Mouse (Mus musculus) heart, embryonic 16.5 days (tissue): ENCODE data around the gene Cenpm. TPM values are rescaled to one million over a fixed set of nuclear protein-coding genes. Genes with fewer than 3 reads are reported as not detected.
"Not testable (repeated sequence)": the region's sequence is repeated elsewhere in the genome, so short reads cannot be mapped to it uniquely, and the experiment has no call there.

Experiments used
- ATAC-seq: fragments of 200-750 bp; cut with Nextera tagmentation; replicated peaks from 2 replicates; pipeline ENCODE4 v1.8.0; 2017; ENCODE audit warnings: moderate number of reproducible peaks; ENCODE audit not compliant: insufficient read depth, low FRiP score; ENCODE audit errors: extremely low read depth
- H3K27ac ChIP-seq: fragments of 300-500 bp; sonication (generic); 2 replicates; pipeline ENCODE4 v1.5.1; 2014; ENCODE audit warnings: mild to moderate bottlenecking, low read length, control low read depth, moderate library complexity
- H3K27me3 ChIP-seq: fragments of 300-500 bp; sonication (generic); 2 replicates; pipeline ENCODE4 v1.6.1; 2014; ENCODE audit warnings: low read length, mixed read lengths; ENCODE audit not compliant: control insufficient read depth, insufficient read depth
- H3K36me3 ChIP-seq: fragments of 300-500 bp; sonication (generic); 2 replicates; pipeline ENCODE4 v1.6.1; 2014; ENCODE audit not compliant: control insufficient read depth, insufficient read depth
- H3K4me1 ChIP-seq: fragments of 300-500 bp; sonication (generic); 2 replicates; pipeline ENCODE4 v1.6.1; 2014; ENCODE audit warnings: low read length, mixed read lengths; ENCODE audit not compliant: control insufficient read depth, insufficient read depth
- H3K4me2 ChIP-seq: fragments of 300-500 bp; sonication (generic); 2 replicates; pipeline ENCODE4 v1.6.1; 2014; ENCODE audit warnings: low read depth, mild to moderate bottlenecking, control low read depth, low read length
- H3K4me3 ChIP-seq: fragments of 300-500 bp; sonication (generic); 2 replicates; pipeline ENCODE4 v1.5.1; 2014; ENCODE audit warnings: mild to moderate bottlenecking, control low read depth, low read length
- H3K9ac ChIP-seq: fragments of 300-500 bp; sonication (generic); 2 replicates; pipeline ENCODE4 v1.6.1; 2014; ENCODE audit warnings: low read length, control low read depth
- H3K9me3 ChIP-seq: fragments of 300-500 bp; sonication (generic); replicated peaks from 2 replicates; pipeline ENCODE4 v1.6.1; 2016; ENCODE audit warnings: low read length; ENCODE audit not compliant: control insufficient read depth
- WGBS: fragments of 180-500 bp; shearing (Covaris S2); extraction: QIAGEN DNeasy Blood & Tissue Kit; methylation state at CpG from one replicate; pipeline ENCODE4 v1.1.7; 2014; 5-methylcytosine and 5-hydroxymethylcytosine counted together
- polyA plus RNA-seq: library from polyadenylated mRNA; unstranded; fragments of >200 nt; fragmentation: Nextera tagmentation; extraction: Ambion mirVana; gene quantifications from 2 replicates; pipeline ENCODE4 v1.2.1, GENCODE M21; 2015

The Cenpm gene
- polyA plus RNA-seq, 1 experiment from 2014 or later, result 50.8 TPM

DNA sequence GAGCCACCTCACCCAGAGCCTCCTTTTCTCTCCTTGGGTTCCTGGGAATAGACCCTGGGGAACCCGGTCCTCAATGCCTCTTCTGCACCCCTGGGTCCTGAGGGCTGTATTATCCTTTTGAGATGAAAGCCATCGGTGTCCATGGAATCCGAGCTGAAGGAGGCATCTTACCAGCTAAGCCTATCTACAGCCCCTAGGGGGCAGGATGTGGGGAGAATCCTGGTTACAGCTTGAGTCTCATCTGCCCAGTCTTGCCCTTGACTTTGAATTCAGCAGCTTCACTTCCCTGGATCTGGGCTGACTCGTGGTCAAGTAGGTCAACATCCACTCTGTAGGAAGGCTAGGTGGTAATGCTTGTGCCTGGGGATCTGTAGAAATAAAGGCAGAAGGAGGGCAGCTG is 10.7 kb upstream of the Cenpm start:
- 60% methylated on average over 4 of the region's 4 CpGs for WGBS
- H3K27me3 ChIP-seq, result no peaks in the 10 kb centered on the region
- H3K9me3 ChIP-seq, result peaks cover 4% of the 10 kb centered on the region
- H3K4me3 ChIP-seq, result no peak overlapping the region
- no peak overlapping the region for H3K27ac ChIP-seq
- H3K9ac ChIP-seq, result no peak overlapping the region
- no peak overlapping the region for H3K4me2 ChIP-seq
- H3K4me1 ChIP-seq, result no peaks in the 10 kb centered on the region
- ATAC-seq, result no peak
- H3K36me3 ChIP-seq, result no peaks in the 10 kb centered on the region

DNA sequence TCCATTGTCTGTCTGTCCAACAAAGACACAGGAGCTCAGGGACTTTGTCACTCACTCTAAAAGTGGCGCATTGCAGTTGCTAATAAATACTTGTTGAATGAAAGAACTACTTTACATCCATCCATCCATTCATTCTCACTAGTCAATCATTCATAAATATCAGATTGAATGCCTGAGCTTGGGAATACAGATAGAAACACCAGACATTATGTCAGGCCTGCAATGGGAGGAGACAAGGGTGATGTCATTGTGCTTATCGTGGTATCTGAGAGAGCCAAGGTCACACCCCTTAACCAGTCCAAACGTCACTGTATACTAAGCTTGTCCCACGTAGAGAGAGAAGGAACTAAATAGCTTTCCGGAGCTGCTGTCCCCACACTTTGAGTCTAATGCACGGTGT is 7.5 kb upstream of the Cenpm start, which contains the start of gene 1500009C09Rik:
1500009C09Rik (plus strand) TSS at position 301 of the 400 bp plus-strand sequence.
- H3K4me2 ChIP-seq, result no peak within 1 kb of the TSS
- H3K36me3 ChIP-seq, result no peaks in the 10 kb centered on the region
- no peaks in the 10 kb centered on the region for H3K27me3 ChIP-seq
- H3K9ac ChIP-seq, result no peak within 1 kb of the TSS
- 76% methylated on average over 6 of the region's 6 CpGs for WGBS
- no peak within 1 kb of the TSS for H3K27ac ChIP-seq
- no peaks in the 10 kb centered on the region for H3K4me1 ChIP-seq
- peaks cover 4% of the 10 kb centered on the region for H3K9me3 ChIP-seq
- no peak for ATAC-seq
- H3K4me3 ChIP-seq, result no peak within 1 kb of the TSS

DNA sequence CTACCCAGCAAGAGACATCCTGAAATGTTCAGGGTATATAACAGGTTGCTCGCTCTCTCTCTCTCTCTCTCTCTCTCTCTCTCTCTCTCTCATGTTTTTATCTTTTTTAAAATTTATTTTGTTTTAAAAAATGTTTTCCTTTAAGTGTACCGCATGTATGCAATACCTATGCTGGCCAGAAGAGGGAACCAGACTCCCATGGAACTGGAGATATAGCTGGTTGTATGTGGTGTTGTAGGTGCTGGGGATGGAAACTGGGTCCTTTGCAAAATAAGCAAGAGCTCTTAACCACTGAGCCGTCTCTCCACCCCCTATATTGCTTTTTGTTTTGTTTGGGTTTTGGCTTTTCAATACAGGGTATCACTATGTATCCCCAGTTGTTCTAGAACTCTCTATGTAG is 7.0 kb upstream of the Cenpm start:
- H3K9ac ChIP-seq, result no peak overlapping the region
- H3K27ac ChIP-seq, result no peak overlapping the region
- ATAC-seq, result no peak
- no peak overlapping the region for H3K4me2 ChIP-seq
- no peak overlapping the region for H3K4me3 ChIP-seq
- H3K27me3 ChIP-seq, result no peaks in the 10 kb centered on the region
- no peaks in the 10 kb centered on the region for H3K36me3 ChIP-seq
- 92% methylated on average over 3 of the region's 3 CpGs for WGBS
- H3K9me3 ChIP-seq, result peaks cover 4% of the 10 kb centered on the region
- no peaks in the 10 kb centered on the region for H3K4me1 ChIP-seq

DNA sequence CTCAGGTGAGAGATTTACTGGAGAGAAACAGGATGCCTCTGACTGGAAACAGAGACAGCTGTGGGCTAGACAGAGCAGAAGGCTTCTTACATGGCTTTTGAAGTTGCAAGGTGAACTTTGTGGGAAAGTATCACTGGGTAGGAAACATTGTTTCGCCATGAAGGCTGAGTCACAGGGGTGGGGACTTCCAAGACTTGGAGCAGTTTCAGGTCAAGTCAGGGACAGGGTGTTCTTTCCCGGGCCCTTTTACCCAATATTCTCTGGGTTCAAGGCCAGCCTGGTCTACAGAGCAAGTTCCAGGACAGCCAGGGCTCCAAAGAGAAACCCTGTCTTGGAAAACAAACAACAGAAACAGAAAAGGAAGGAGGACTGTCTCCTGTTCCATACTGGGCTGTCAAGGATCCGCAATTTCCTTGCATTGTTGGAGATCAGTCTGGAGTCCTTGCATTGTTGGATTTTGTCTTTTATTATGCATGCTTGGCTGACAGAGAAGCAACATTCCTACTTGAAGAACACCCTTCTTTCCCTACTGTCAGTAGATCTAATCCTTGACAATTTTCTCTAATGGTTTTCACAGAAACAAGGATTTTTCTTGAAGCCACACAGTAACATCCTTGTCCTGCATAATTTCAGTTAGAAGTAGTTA is 2.7 kb upstream of the Cenpm start:
- Histone ChIP-seq H3K4me3 (no peak overlapping the region), H3K36me3 (no peaks in the 10 kb centered on the region), H3K27me3 (no peaks in the 10 kb centered on the region), H3K9me3 (peaks cover 4% of the 10 kb centered on the region), H3K4me1 (peaks cover 7% of the 10 kb centered on the region), H3K9ac (no peak overlapping the region), H3K4me2 (no peak overlapping the region), H3K27ac (no peak overlapping the region)
- WGBS, result 67% methylated on average over 3 of the region's 3 CpGs
- no peak for ATAC-seq

DNA sequence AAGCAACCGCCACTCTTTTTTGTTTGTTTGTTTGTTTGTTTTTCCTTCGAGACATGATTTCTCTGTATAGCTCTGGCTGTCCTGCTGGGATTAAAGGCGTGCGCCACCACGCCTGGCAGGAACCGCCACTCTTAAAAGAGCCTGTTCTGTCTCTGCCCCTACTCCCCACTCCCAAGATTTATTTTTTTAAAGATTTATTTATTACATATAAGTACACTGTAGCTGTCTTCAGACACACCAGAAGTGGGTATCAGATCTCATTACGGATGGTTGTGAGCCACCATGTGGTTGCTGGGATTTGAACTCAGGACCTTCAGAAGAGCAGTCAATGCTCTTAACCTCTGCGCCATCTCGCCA is 235 bp upstream of the Cenpm start:
- not testable (repeated sequence) for ATAC-seq, H3K27me3 ChIP-seq, H3K4me1 ChIP-seq, H3K9me3 ChIP-seq, H3K36me3 ChIP-seq
- Histone ChIP-seq H3K4me2 (peak overlapping the region; percentile 97), H3K9ac (peak overlapping the region; percentile 82), H3K4me3 (peak overlapping the region; percentile 94), H3K27ac (peak overlapping the region; percentile 82; the same call in 1 of the 2 replicates)
- 22% methylated on average over 9 of the region's 9 CpGs for WGBS

DNA sequence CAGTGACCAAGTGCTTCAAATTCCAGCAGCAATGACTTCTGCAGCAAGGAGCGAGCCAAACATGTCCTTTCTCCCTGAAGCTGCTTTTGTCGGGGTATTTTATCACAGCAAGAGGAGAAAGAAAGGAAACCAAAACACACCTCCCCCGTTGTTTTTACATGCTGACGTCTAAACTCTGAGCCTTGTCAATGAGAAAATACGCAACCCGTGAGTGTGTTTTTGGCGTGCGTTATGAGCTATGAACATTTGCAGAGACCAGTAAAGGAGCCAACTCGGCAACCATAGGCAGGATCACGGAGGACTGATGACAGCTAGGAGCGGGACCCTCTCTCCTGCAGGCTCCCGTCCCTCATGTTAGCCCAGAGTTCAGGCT is 820 bp downstream of the Cenpm start:
- no peaks in the 10 kb centered on the region for H3K36me3 ChIP-seq
- H3K27me3 ChIP-seq, result no peaks in the 10 kb centered on the region
- no peaks in the 10 kb centered on the region for H3K9me3 ChIP-seq
- H3K4me1 ChIP-seq, result peaks cover 7% of the 10 kb centered on the region
- H3K27ac ChIP-seq, result peak overlapping the region; percentile 56
- 3% methylated on average over 12 of the region's 12 CpGs for WGBS
- H3K4me3 ChIP-seq, result peak overlapping the region; percentile 94
- no peak for ATAC-seq
- H3K4me2 ChIP-seq, result peak overlapping the region; percentile 97
- H3K9ac ChIP-seq, result peak overlapping the region; percentile 82

DNA sequence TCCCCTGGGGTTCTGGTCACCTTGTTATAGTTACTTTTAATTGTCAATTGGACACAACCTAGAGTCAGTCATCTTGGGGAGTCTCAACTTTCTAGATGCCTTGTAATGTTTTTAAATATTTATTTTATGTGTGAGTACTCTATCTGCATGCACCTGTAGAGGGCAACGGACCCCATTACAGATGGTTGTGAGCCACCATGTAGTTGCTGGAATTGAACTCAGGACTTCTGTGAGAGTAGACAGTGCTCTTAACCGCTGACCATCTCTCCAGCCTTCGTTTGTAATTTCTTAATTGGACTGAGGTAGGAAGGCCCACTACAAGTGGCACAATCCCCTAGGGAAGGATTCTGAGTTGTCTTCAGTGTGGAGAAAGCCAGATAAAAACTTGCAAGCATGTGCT is 1.2 kb downstream of the Cenpm start:
- Histone ChIP-seq H3K4me3 (peak overlapping the region; percentile 94), H3K4me2 (peak overlapping the region; percentile 97), H3K9me3 (no peaks in the 10 kb centered on the region), H3K9ac (peak overlapping the region; percentile 82), H3K4me1 (peaks cover 7% of the 10 kb centered on the region), H3K36me3 (peaks cover 2% of the 10 kb centered on the region; the same call in 1 of the 2 replicates), H3K27me3 (no peaks in the 10 kb centered on the region), H3K27ac (no peak overlapping the region)
- no peak for ATAC-seq
- 75% methylated on average over 3 of the region's 3 CpGs for WGBS

DNA sequence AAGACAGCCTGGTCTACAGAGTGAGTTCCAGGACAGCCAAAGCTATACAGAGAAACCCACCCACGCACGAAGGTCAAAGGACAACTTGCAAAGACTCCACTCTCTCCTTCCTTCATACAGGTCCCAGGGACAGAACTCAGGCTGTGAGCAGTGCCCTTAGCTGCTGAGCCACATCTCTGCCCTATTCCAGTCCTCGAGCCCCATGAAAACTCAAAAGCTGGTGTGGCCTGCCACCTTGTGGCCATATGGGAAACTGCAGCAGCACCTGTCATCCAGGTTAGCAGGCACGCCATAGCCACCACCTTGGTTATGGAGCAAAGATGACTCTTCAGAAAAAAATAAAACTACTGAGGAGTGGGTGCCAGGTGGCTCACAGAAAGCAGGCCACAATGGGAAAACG is 8.0 kb downstream of the Cenpm start:
- Histone ChIP-seq H3K9me3 (no peaks in the 10 kb centered on the region), H3K4me1 (no peaks in the 10 kb centered on the region), H3K4me3 (no peak overlapping the region), H3K4me2 (no peak overlapping the region), H3K27me3 (no peaks in the 10 kb centered on the region), H3K27ac (no peak overlapping the region), H3K36me3 (peaks cover 10% of the 10 kb centered on the region), H3K9ac (no peak overlapping the region)
- WGBS, result 18% methylated on average over 5 of the region's 5 CpGs
- ATAC-seq, result no peak

DNA sequence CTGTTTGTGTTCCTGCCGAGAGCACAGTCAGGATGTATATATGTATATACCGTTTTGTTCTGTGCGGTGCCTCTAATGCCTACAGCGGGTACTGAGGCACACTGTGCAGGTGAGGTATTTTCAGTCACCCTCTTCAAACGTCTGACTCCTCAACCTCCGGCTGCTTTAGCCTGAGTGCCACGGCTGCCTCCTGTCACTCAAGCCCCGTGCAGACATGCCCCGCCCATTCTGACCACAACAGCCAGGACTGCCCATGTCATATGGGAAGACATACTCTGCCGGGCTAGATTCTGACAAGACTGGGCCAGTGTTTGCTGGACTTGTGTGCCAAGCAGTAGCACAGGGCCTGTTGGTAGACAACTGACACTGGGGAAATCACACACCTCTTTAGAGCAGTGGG is 8.9 kb downstream of the Cenpm start:
- H3K9ac ChIP-seq, result no peak overlapping the region
- WGBS, result 58% methylated on average over 10 of the region's 10 CpGs
- no peaks in the 10 kb centered on the region for H3K4me1 ChIP-seq
- H3K27ac ChIP-seq, result no peak overlapping the region
- H3K4me3 ChIP-seq, result no peak overlapping the region
- H3K27me3 ChIP-seq, result no peaks in the 10 kb centered on the region
- H3K36me3 ChIP-seq, result peaks cover 10% of the 10 kb centered on the region
- H3K9me3 ChIP-seq, result no peaks in the 10 kb centered on the region
- no peak for ATAC-seq
- no peak overlapping the region for H3K4me2 ChIP-seq
